Mouse (Mus musculus): ENCODE measurements around the gene Herc6. TPM values are rescaled to one million over a fixed set of nuclear protein-coding genes. Genes with fewer than 3 reads are reported as not detected.

The Herc6 gene
- polyA plus RNA-seq, 1 experiment from 2014 or later, result 2.0 TPM

DNA sequence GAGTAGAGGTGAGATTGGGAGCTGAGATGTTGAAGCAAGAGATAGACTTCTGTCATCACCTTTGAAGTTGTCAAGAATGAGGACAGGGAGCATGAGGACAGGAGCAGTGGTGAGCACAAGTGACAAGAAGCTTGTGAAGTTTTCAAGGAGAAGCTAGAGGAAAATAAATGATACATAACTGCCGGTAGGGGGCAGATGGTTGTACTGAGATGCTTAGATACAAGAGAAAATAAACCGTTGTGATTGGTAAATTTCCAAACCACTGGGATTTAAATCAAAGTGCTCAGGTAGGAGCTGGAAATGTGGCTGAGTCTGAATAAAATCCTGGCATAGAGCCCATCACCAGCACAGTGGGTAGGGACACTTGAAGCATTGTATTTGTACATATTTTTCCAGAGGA is 28.8 kb downstream of the Herc6 start:
- H3K27ac ChIP-seq, result no peak overlapping the region
- WGBS, result 62% methylated on average over 2 of the region's 2 CpGs
- H3K36me3 ChIP-seq, result no peaks in the 10 kb centered on the region
- H3K4me3 ChIP-seq, result no peak overlapping the region
- H3K9me3 ChIP-seq, result no peaks in the 10 kb centered on the region
- H3K4me1 ChIP-seq (replicated peaks), result no peaks in the 10 kb centered on the region
- no peak for DNase-seq (ENCODE audit: low spot score)
- H3K27me3 ChIP-seq (ENCODE audit: insufficient read depth, poor library complexity, severe bottlenecking), result no peaks in the 10 kb centered on the region

DNA sequence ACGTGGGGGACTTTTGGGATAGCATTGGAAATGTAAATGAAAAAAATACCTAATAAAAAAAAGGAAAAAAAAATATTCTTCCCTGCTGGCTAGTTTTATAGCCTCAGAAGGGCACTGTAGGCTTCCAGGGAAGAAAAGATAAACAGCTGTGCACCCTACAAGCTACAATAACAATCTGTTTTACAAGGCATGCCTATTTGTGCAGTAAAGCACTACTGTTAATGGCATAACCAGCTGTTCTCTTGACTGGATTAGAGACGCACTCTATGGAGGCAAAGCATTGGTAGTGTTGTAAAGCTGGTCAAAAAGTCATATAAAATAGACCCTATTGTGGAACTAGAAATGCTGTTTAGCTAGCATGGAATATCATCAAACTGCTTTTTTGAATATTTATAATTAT is 35.0 kb downstream of the Herc6 start:
- WGBS, result 85% methylated on average over 2 of the region's 2 CpGs
- H3K4me3 ChIP-seq, result no peak overlapping the region
- no peaks in the 10 kb centered on the region for H3K36me3 ChIP-seq
- no peak overlapping the region for H3K27ac ChIP-seq
- no peaks in the 10 kb centered on the region for H3K4me1 ChIP-seq (replicated peaks)
- no peaks in the 10 kb centered on the region for H3K9me3 ChIP-seq
- H3K27me3 ChIP-seq (ENCODE audit: insufficient read depth, poor library complexity, severe bottlenecking), result no peaks in the 10 kb centered on the region
- no peak for DNase-seq (ENCODE audit: low spot score)

DNA sequence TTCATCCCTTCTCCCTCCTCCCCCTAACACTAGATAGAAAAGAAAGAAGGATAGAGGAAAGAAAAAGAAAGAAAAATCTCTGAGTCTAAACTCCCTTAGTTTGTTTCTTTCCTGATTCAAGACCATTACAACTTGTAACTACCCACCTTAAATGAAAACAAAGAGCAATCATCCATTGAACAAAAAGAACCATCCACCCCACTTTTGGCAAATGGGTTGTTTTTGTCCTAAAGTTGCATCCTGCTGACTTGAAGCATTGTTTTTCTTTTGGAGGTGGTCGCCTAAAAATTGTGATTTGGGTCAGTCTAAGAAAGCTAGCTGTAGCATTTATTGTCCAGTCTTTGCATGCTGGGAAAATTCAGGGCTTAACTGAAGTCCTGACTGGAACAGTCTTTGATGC is 58.7 kb downstream of the Herc6 start:
- Histone ChIP-seq H3K36me3 (no peaks in the 10 kb centered on the region), H3K9me3 (no peaks in the 10 kb centered on the region), H3K27me3 (ENCODE audit: insufficient read depth, poor library complexity, severe bottlenecking) (no peaks in the 10 kb centered on the region), H3K4me1 (replicated peaks) (no peaks in the 10 kb centered on the region), H3K4me3 (no peak overlapping the region), H3K27ac (no peak overlapping the region)
- DNase-seq (ENCODE audit: low spot score), result no peak
- 44% methylated on average over 1 of the region's 1 CpGs for WGBS

DNA sequence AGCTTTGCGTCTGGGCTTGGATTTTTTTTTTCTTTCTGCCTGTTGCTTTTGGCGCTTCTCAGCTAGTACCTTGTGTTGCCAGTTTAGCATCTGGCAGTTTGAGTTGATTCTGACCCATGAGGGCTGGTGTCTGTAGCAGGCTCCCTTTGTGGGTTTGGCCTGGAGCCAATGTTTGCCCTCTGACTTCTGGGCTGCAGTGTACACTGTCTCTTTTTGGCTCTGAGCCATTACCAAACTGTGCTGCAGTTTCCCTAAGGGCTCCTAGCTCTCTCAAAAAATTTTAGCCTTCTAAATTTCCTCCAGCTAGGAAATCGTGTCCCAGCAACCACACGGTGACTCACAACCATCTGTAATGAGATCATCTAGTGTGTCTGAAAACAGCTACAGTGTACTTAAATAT is 61.0 kb downstream of the Herc6 start:
- no peaks in the 10 kb centered on the region for H3K36me3 ChIP-seq
- WGBS, result 67% methylated on average over 4 of the region's 4 CpGs
- H3K4me1 ChIP-seq (replicated peaks), result no peaks in the 10 kb centered on the region
- H3K27me3 ChIP-seq (ENCODE audit: insufficient read depth, poor library complexity, severe bottlenecking), result no peaks in the 10 kb centered on the region
- DNase-seq (ENCODE audit: low spot score), result peak; percentile 15
- H3K27ac ChIP-seq, result no peak overlapping the region
- H3K9me3 ChIP-seq, result no peaks in the 10 kb centered on the region
- no peak overlapping the region for H3K4me3 ChIP-seq

DNA sequence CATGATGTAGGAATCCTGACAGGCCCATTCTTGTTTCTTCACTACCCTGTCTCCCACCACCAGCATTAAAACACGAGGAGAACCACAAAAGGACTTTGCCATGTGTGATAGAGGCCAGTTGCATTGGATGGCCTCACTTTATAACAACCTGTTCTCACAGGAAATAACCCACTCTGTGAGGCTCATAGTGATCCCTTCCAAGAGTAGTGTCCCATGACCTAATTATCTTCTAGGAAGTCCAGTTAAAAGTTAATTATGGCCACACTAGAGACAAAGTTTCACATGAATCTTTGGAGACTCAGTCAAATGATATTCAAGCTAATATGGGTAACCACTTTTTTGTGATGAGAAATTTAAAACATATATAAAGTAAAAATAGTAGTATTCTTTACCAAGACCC is 66.5 kb downstream of the Herc6 start:
- no peak for DNase-seq (ENCODE audit: low spot score)
- H3K27ac ChIP-seq, result no peak overlapping the region
- 62% methylated on average over 1 of the region's 1 CpGs for WGBS
- no peak overlapping the region for H3K4me3 ChIP-seq
- no peaks in the 10 kb centered on the region for H3K27me3 ChIP-seq (ENCODE audit: insufficient read depth, poor library complexity, severe bottlenecking)
- H3K4me1 ChIP-seq (replicated peaks), result no peaks in the 10 kb centered on the region
- H3K9me3 ChIP-seq, result no peaks in the 10 kb centered on the region
- H3K36me3 ChIP-seq, result no peaks in the 10 kb centered on the region

DNA sequence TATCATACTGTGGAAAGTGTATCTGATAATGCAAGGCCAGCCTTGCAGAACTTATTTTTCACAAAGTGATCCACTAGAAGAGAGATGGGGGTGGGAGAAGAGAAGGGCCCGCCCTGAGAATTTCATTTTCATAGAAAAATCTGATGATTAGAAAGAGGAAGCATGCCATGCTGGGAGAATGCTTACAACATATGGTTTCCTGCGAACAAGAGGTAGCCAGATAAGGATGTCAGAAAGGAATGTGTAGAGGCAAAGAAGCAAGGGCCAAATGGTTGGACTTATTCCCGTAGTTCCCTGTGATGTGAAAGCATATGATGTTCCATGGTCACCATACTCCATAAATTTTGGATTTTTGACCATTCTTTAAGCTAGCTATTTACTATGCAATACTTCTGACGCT is 80.5 kb downstream of the Herc6 start:
- H3K4me1 ChIP-seq (replicated peaks), result no peaks in the 10 kb centered on the region
- WGBS, result 86% methylated on average over 4 of the region's 4 CpGs
- H3K4me3 ChIP-seq, result no peak overlapping the region
- no peaks in the 10 kb centered on the region for H3K27me3 ChIP-seq (ENCODE audit: insufficient read depth, poor library complexity, severe bottlenecking)
- H3K9me3 ChIP-seq, result no peaks in the 10 kb centered on the region
- no peak for DNase-seq (ENCODE audit: low spot score)
- no peak overlapping the region for H3K27ac ChIP-seq
- no peaks in the 10 kb centered on the region for H3K36me3 ChIP-seq

DNA sequence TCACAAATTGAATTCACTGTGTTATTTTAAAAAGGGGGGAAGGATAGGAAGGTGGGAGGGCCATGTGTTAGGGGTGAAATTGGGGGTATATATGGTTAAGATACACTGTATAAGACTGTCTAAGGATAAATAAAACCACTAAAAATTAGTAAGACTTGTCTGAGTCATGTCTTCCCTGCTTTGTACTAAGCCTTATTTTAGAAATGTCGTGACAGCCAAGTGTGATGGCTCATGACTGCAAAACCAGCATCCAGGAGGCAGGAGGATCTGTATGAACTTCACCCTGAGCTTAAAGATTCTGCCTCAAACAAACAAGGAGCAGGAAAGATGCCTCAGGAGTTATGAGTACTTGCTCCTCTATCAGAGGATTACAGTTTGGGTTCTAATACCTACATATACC is 103.4 kb downstream of the Herc6 start:
- Histone ChIP-seq H3K27ac (no peak overlapping the region), H3K4me1 (replicated peaks) (no peaks in the 10 kb centered on the region), H3K4me3 (no peak overlapping the region), H3K36me3 (peaks cover 53% of the 10 kb centered on the region), H3K27me3 (ENCODE audit: insufficient read depth, poor library complexity, severe bottlenecking) (no peaks in the 10 kb centered on the region), H3K9me3 (peaks cover 11% of the 10 kb centered on the region)
- WGBS, result 92% methylated on average over 1 of the region's 1 CpGs
- no peak for DNase-seq (ENCODE audit: low spot score)

DNA sequence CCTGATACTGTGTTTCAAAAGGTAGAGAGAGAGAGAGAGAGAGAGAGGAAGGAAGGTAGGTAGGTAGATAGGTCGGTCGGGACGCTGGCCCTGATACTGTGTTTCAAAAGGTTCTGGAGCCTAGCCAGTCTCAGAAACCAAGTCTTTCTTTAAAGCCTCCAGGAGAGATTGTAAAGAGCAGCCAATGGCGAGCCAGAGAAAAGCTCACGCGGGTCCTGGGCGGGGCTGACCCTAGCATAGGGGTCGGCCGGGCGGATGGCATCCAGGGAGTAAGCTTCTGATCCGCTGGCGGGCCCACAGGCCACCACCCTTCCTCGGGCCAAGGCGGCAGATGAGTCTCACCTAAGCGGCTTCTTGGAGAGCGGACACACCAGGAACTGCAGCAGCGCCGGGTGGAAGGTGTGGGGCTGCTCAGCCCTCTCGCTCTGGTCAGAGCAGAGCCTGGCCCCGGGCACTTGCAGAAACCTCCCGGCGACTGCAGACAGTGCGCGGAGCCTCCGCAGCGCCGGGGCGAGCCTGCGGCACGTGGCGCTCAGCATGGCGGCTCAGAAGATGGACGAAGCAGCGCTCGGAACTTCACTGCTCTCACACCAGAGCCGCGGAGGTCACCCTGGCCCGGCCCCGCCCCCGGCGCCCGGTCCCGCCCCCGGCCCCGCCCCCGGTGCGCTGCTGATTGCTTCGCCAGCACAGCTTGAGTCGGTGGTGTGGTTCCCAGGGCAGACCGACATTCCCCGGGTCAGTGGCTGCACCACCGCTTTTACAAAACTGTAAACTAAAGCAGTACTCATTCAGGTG is 110.9 kb downstream of the Herc6 start, which contains the start of gene Pyurf:
Gene Pyurf, minus strand, starts transcription at position 612 of the 795 bp plus-strand sequence.
- Histone ChIP-seq H3K9me3 (no peaks in the 10 kb centered on the region), H3K27ac (peak within 1 kb of the TSS; percentile 97), H3K27me3 (ENCODE audit: insufficient read depth, poor library complexity, severe bottlenecking) (no peaks in the 10 kb centered on the region), H3K36me3 (peaks cover 30% of the 10 kb centered on the region), H3K4me1 (replicated peaks) (peaks cover 10% of the 10 kb centered on the region; the same call in 1 of the 2 replicates), H3K4me3 (peak within 1 kb of the TSS; percentile 75)
- under 1% methylated on average over 52 of the region's 52 CpGs for WGBS
- DNase-seq (ENCODE audit: low spot score), result peak; percentile 92

DNA sequence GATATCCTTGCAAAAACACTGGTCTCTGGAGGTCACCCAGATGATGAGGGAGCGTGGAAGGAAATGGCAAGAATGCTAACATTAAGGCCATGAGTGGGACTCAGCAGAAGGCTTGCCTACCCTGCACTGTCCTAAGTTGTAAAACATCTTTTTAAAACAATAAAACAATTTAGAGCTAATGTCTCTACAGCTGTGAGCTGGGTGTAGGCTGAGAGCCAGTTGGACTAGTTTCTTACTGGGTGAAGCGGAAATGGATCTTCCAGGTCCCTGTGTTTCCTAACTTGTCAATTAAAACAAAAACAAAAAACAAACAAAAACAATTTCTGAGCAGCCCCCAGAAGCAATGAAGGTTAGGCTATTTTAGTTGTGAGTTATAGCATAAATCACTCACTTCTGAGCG is 112.3 kb downstream of the Herc6 start:
- Histone ChIP-seq H3K27ac (no peak overlapping the region), H3K36me3 (peaks cover 16% of the 10 kb centered on the region), H3K4me3 (no peak overlapping the region), H3K27me3 (ENCODE audit: insufficient read depth, poor library complexity, severe bottlenecking) (no peaks in the 10 kb centered on the region), H3K9me3 (no peaks in the 10 kb centered on the region), H3K4me1 (replicated peaks) (peaks cover 10% of the 10 kb centered on the region; the same call in 1 of the 2 replicates)
- 84% methylated on average over 3 of the region's 3 CpGs for WGBS
- no peak for DNase-seq (ENCODE audit: low spot score)

DNA sequence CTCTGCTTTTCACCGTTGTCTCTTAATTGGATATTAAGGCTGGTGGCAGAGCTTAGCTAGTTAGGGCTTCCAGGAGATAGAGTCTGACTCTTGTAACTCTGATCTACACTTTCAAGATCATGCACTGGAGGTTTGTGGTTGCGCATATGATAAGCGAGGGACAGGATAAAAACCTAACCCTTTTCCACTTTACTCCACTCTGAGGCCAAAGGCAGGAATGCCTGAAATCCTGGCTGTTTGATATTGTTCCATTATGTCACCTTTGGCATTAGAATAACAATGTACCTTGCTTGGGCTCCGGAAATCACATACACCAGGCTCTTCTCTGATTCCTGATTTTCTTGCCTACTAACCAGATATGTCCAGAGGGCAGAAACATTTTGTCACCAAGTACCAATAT is 120.9 kb downstream of the Herc6 start:
- H3K4me1 ChIP-seq (replicated peaks), result peaks cover 19% of the 10 kb centered on the region
- H3K4me3 ChIP-seq, result peak overlapping the region; percentile 82
- no peak for DNase-seq (ENCODE audit: low spot score)
- H3K27me3 ChIP-seq (ENCODE audit: insufficient read depth, poor library complexity, severe bottlenecking), result no peaks in the 10 kb centered on the region
- no peaks in the 10 kb centered on the region for H3K9me3 ChIP-seq
- 64% methylated on average over 4 of the region's 4 CpGs for whole genome bisulfite sequencing
- peak overlapping the region; percentile 99 for H3K27ac ChIP-seq
- H3K36me3 ChIP-seq, result no peaks in the 10 kb centered on the region

DNA sequence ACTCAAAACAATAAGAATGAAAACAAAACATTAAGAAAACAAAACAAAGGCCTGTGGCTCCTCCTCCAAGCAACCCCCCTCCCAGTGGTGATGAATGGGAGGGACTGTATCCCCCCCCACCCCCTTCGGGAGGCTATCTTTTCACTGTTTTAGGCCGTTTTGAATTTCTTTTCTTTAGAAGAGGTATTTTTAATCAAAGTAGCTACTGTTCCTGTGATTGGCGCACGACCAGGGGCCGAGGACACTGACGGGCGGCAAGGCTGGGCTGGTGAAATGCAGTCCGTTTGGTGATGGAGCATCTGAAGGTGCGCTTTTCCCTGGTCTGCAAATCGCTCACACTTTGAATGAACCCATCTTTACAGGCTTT is 121.6 kb downstream of the Herc6 start, which contains the start of gene Lancl2:
Gene Lancl2, plus strand, starts transcription at position 165 of the 367 bp plus-strand sequence.
- H3K4me3 ChIP-seq, result peak within 1 kb of the TSS; percentile 82
- no peaks in the 10 kb centered on the region for H3K36me3 ChIP-seq
- H3K4me1 ChIP-seq (replicated peaks), result peaks cover 19% of the 10 kb centered on the region
- DNase-seq (ENCODE audit: low spot score), result no peak
- H3K9me3 ChIP-seq, result no peaks in the 10 kb centered on the region
- peak within 1 kb of the TSS; percentile 99 for H3K27ac ChIP-seq
- no peaks in the 10 kb centered on the region for H3K27me3 ChIP-seq (ENCODE audit: insufficient read depth, poor library complexity, severe bottlenecking)
- 0% methylated on average over 10 of the region's 10 CpGs for WGBS

DNA sequence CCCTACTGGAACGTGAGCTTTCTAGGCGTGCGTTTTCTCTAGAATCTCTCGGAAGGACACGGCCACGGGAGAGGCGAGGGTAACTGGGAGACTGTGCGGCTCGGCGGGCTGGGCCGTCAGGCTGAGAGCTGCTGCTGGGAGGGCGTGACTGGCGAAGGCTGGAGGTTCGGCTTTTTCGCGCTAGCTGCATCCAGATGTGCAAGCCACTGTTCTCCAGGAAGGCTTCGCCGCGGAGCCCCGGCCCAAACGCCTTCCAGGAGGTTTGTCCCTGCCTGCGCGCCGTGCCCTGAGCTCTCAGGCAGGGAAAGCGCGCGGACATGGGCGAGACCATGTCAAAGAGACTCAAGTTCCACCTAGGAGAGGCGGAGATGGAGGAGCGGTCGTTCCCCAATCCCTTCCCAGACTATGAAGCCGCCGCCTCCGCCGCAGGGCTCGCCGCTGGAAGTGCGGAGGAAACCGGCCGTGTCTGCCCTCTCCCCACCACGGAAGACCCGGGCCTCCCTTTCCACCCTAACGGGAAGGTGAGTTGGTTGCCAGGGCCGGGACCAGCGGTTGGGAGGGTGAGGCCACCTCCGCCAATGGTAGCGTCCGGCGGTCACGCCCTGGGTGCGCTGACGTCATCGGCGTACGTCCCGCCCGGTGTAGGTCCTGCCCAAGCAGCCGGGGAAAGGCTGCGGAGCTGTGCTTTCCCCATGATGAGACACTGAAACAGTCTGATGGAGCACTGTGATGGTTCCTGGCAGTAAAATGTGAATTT is 122.1 kb downstream of the Herc6 start:
- peak overlapping the region; percentile 99 for H3K27ac ChIP-seq

DNA sequence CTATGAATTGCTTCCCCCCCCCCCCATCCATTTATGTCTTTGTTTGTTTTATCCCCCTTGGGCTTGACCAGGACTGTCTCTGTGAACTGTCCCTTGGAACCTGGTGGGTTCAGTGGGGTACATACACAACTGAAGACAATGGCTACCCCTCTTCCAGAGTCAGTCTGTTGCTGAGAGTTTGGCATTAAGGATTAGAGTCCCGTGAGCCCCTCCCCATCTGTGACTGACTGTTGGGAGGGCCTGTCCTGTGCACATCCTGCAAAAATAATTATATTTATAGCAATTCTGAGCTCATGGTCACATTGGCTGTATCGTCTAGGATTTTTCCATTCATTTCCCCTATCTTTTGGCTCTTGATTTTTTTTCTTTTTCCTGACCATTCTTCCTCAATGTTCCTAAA is 122.9 kb downstream of the Herc6 start:
- DNase-seq (ENCODE audit: low spot score), result no peak
- H3K4me1 ChIP-seq (replicated peaks), result peaks cover 19% of the 10 kb centered on the region
- 40% methylated on average over 2 of the region's 2 CpGs for WGBS
- H3K27me3 ChIP-seq (ENCODE audit: insufficient read depth, poor library complexity, severe bottlenecking), result no peaks in the 10 kb centered on the region
- no peaks in the 10 kb centered on the region for H3K9me3 ChIP-seq
- H3K27ac ChIP-seq, result peak overlapping the region; percentile 99
- peak overlapping the region; percentile 82 for H3K4me3 ChIP-seq
- no peaks in the 10 kb centered on the region for H3K36me3 ChIP-seq

More for the DNA sequence above, 122.1 kb downstream of the Herc6 start:
- H3K9me3 ChIP-seq, result no peaks in the 10 kb centered on the region
- peak overlapping the region; percentile 82 for H3K4me3 ChIP-seq
- WGBS, result under 1% methylated on average over 59 of the region's 59 CpGs
- H3K27me3 ChIP-seq (ENCODE audit: insufficient read depth, poor library complexity, severe bottlenecking), result no peaks in the 10 kb centered on the region
- H3K4me1 ChIP-seq (replicated peaks), result peaks cover 19% of the 10 kb centered on the region
- no peaks in the 10 kb centered on the region for H3K36me3 ChIP-seq
- peak; percentile 96 for DNase-seq (ENCODE audit: low spot score)
